Mouse (Mus musculus): ENCODE measurements around the gene Methig1.
"Not testable (repeated sequence)": the region's sequence is repeated elsewhere in the genome, so short reads cannot be mapped to it uniquely, and the experiment has no call there.

Methig1 gene

GRCm38 (mm10) chr15:100337847-100338246 lies 15.1 kb upstream of the Methig1 start:
- peak; percentile 80 for DNase-seq (ENCODE audit: low read depth, low spot score)

GRCm38 (mm10) chr15:100341314-100341980 lies 11.5 kb upstream of the Methig1 start:
- not testable (repeated sequence) for DNase-seq (ENCODE audit: low read depth, low spot score)

GRCm38 (mm10) chr15:100345484-100345883 lies 7.5 kb upstream of the Methig1 start:
- no peak for DNase-seq (ENCODE audit: low read depth, low spot score)

- no peak for DNase-seq (ENCODE audit: low read depth, low spot score)
These were observed 6.2 kb upstream of the Methig1 start for GRCm38 (mm10) chr15:100346761-100347160.

- DNase-seq (ENCODE audit: low read depth, low spot score), result no peak
These were observed 3.5 kb upstream of the Methig1 start for GRCm38 (mm10) chr15:100349496-100349895.

- DNase-seq (ENCODE audit: low read depth, low spot score), result no peak
These were observed 1.4 kb upstream of the Methig1 start for GRCm38 (mm10) chr15:100351501-100352060.

- DNase-seq (ENCODE audit: low read depth, low spot score), result not testable (repeated sequence)
These were observed 450 bp downstream of the Methig1 start for GRCm38 (mm10) chr15:100353399-100353798.

- no peak for DNase-seq (ENCODE audit: low read depth, low spot score)
These were observed 2.9 kb downstream of the Methig1 start for GRCm38 (mm10) chr15:100355876-100356275.

GRCm38 (mm10) chr15:100364242-100364641 lies 11.3 kb downstream of the Methig1 start, which contains the start of gene Higd1c:
Gene Higd1c (plus strand): TSS chr15:100364542.
- no peak for DNase-seq (ENCODE audit: low read depth, low spot score)

- not testable (repeated sequence) for DNase-seq (ENCODE audit: low read depth, low spot score)
These were observed 13.0 kb downstream of the Methig1 start for GRCm38 (mm10) chr15:100365967-100366366.

- no peak for DNase-seq (ENCODE audit: low read depth, low spot score)
These were observed 14.2 kb downstream of the Methig1 start for GRCm38 (mm10) chr15:100367119-100367518.

GRCm38 (mm10) chr15:100375066-100375465 lies 22.1 kb downstream of the Methig1 start:
- DNase-seq (ENCODE audit: low read depth, low spot score), result peak; percentile 57

GRCm38 (mm10) chr15:100377847-100378505 lies 25.0 kb downstream of the Methig1 start:
- not testable (repeated sequence) for DNase-seq (ENCODE audit: low read depth, low spot score)

- no peak for DNase-seq (ENCODE audit: low read depth, low spot score)
These were observed 26.7 kb downstream of the Methig1 start for GRCm38 (mm10) chr15:100379658-100380057.

- DNase-seq (ENCODE audit: low read depth, low spot score), result no peak
These were observed 27.2 kb downstream of the Methig1 start for GRCm38 (mm10) chr15:100380104-100380503.

- DNase-seq (ENCODE audit: low read depth, low spot score), result no peak
These were observed 32.8 kb downstream of the Methig1 start for GRCm38 (mm10) chr15:100385705-100386104.

- no peak for DNase-seq (ENCODE audit: low read depth, low spot score)
These were observed 34.7 kb downstream of the Methig1 start for GRCm38 (mm10) chr15:100387544-100388223.

- DNase-seq (ENCODE audit: low read depth, low spot score), result no peak
These were observed 35.4 kb downstream of the Methig1 start for GRCm38 (mm10) chr15:100388224-100388835.

GRCm38 (mm10) chr15:100388886-100389285 lies 35.9 kb downstream of the Methig1 start:
- no peak for DNase-seq (ENCODE audit: low read depth, low spot score)

- no peak for DNase-seq (ENCODE audit: low read depth, low spot score)
These were observed 38.1 kb downstream of the Methig1 start for GRCm38 (mm10) chr15:100391066-100391465.

GRCm38 (mm10) chr15:100391599-100391998 lies 38.6 kb downstream of the Methig1 start:
- no peak for DNase-seq (ENCODE audit: low read depth, low spot score)

- no peak for DNase-seq (ENCODE audit: low read depth, low spot score)
These were observed 40.1 kb downstream of the Methig1 start for GRCm38 (mm10) chr15:100393016-100393415.

Data from CD4-positive, CD25-positive, alpha-beta regulatory T cell, adult 2 months (primary cell).